Mouse (Mus musculus): ENCODE results near the gene 3110082I17Rik. TPM values are rescaled to one million over a fixed set of nuclear protein-coding genes. Genes with fewer than 3 reads are reported as not detected.
A peak's percentile ranks its signal among the peaks of the same experiment; 100 is the strongest.

Gene 3110082I17Rik
- total and polyA plus RNA-seq, 3 experiments: 41.2 to 100.0 (median 46.9) TPM

- dilution Hi-C loops (cut with MboI; ENCODE audit: extremely low pct_ligation_motif_present, extremely low pct_unique_long_range_greater_than_20kb, low sequenced_read_pairs) (no loop called here), in situ Hi-C loops (cut with MboI; ENCODE audit: low pct_ligation_motif_present, low pct_unique_long_range_greater_than_20kb, low sequenced_read_pairs) (loop anchor here (5.0 kb wide), 1 partner anchor 45 kb away; no protein-coding TSS in a partner anchor)
- peaks cover 0 to 2% of the 10 kb centered on the region in 2 experiments for H3K36me3 ChIP-seq (replicated peaks in 1 of 2; ENCODE audit: control insufficient read depth in 1 of 2, insufficient read depth in 1 of 2, low read length in 1 of 2)
- H3K4me3 ChIP-seq (replicated peaks in 1 of 3; ENCODE audit: low read depth in 2 of 3, low read length in 2 of 3, poor library complexity in 1 of 3): no peak overlapping the region
- peaks cover 8 to 36% of the 10 kb centered on the region in 2 experiments for H3K4me1 ChIP-seq (ENCODE audit: control insufficient read depth in 1 of 2, insufficient read depth in 2 of 2)
- H3K27me3 ChIP-seq (replicated peaks): no peaks in the 10 kb centered on the region
- H3K27ac ChIP-seq (ENCODE audit: insufficient read depth, low read depth): no peak overlapping the region
- peak; percentile 18; the same call in 1 of the 2 replicates for TF ChIP-seq ZKSCAN1 (IDR thresholded peaks at IDR 0.05; ENCODE audit: borderline replicate concordance, low read depth, low read length)
- no peak for TF ChIP-seq ZC3H11A (IDR thresholded peaks at IDR 0.05; ENCODE audit: low read depth, low read length)
- H3K4me2 ChIP-seq (ENCODE audit: insufficient read depth, low read depth, poor library complexity, severe bottlenecking): no peak overlapping the region
- no peak overlapping the region for H3K9ac ChIP-seq (ENCODE audit: insufficient read depth, low read depth)
- no peak for DNase-seq (ENCODE audit: extremely low read depth)
- H3K79me2 ChIP-seq (replicated peaks; ENCODE audit: control insufficient read depth, extremely low read depth, insufficient read depth, poor library complexity, severe bottlenecking): peaks cover 27% of the 10 kb centered on the region
- no peaks in the 10 kb centered on the region for H3K9me3 ChIP-seq (replicated peaks; ENCODE audit: low read length)
Measured at GRCm38 (mm10) chr5:139326986-139327633, 133.2 kb downstream of the 3110082I17Rik start.

GRCm38 (mm10) chr5:139326111-139326696, 134.1 kb downstream of the 3110082I17Rik start:
- peak; percentile 41 for DNase-seq (ENCODE audit: extremely low read depth)
- H3K4me2 ChIP-seq (ENCODE audit: insufficient read depth, low read depth, poor library complexity, severe bottlenecking): no peak overlapping the region; the same call in 1 of the 2 replicates
- no peak overlapping the region for H3K27ac ChIP-seq (ENCODE audit: insufficient read depth, low read depth)
- H3K79me2 ChIP-seq (replicated peaks; ENCODE audit: control insufficient read depth, extremely low read depth, insufficient read depth, poor library complexity, severe bottlenecking): peaks cover 36% of the 10 kb centered on the region
- peaks cover 0 to 2% of the 10 kb centered on the region in 2 experiments for H3K36me3 ChIP-seq (replicated peaks in 1 of 2; ENCODE audit: control insufficient read depth in 1 of 2, insufficient read depth in 1 of 2, low read length in 1 of 2)
- TF ChIP-seq JUND (conservative IDR thresholded peaks at IDR 0.05; ENCODE audit: low read depth, low read length) (no peak), CTCF (conservative IDR thresholded peaks at IDR 0.05 in 1 of 2, IDR thresholded peaks at IDR 0.05 in 1 of 2; ENCODE audit: low read depth in 2 of 2, low read length in 2 of 2) (peak in 1 of 2 experiments; percentile 66; a peak in 2 of 4 replicates), POLR2AphosphoS2 (IDR thresholded peaks at IDR 0.05; ENCODE audit: low read depth, low read length) (no peak), RAD21 (IDR thresholded peaks at IDR 0.05; ENCODE audit: low read depth, low read length) (peak; percentile 35), ZMIZ1 (IDR thresholded peaks at IDR 0.05; ENCODE audit: low read depth, low read length) (no peak), GABPA (IDR thresholded peaks at IDR 0.05; ENCODE audit: insufficient replicate concordance, low read depth, low read length) (no peak), SMC3 (IDR thresholded peaks at IDR 0.05; ENCODE audit: low read depth, low read length) (peak; percentile 77), PAX5 (IDR thresholded peaks at IDR 0.05; ENCODE audit: low read length) (no peak), ELF1 (IDR thresholded peaks at IDR 0.05; ENCODE audit: low read depth, low read length) (no peak), ZC3H11A (IDR thresholded peaks at IDR 0.05; ENCODE audit: low read depth, low read length) (no peak)
- no peaks in the 10 kb centered on the region for H3K9me3 ChIP-seq (replicated peaks; ENCODE audit: low read length)
- H3K9ac ChIP-seq (ENCODE audit: insufficient read depth, low read depth): no peak overlapping the region
- dilution Hi-C loops (cut with MboI; ENCODE audit: extremely low pct_ligation_motif_present, extremely low pct_unique_long_range_greater_than_20kb, low sequenced_read_pairs): no loop called here
- H3K4me1 ChIP-seq (ENCODE audit: control insufficient read depth in 1 of 2, insufficient read depth in 2 of 2): peaks cover 10 to 37% of the 10 kb centered on the region in 2 experiments
- no peak overlapping the region for H3K4me3 ChIP-seq (replicated peaks in 1 of 3; ENCODE audit: low read depth in 2 of 3, low read length in 2 of 3, poor library complexity in 1 of 3)
- in situ Hi-C loops (cut with MboI; ENCODE audit: low pct_ligation_motif_present, low pct_unique_long_range_greater_than_20kb, low sequenced_read_pairs): loop anchor here (5.0 kb wide), 1 partner anchor 44 kb away; no protein-coding TSS in a partner anchor
- no peaks in the 10 kb centered on the region for H3K27me3 ChIP-seq (replicated peaks)

Data from CH12.LX (cell line).